Mouse (Mus musculus) layer of hippocampus, adult 8-10 months (tissue): ENCODE results near the gene Clmn. TPM values are rescaled to one million over a fixed set of nuclear protein-coding genes. Genes with fewer than 3 reads are reported as not detected.
"Not testable (repeated sequence)": the region's sequence is repeated elsewhere in the genome, so short reads cannot be mapped to it uniquely, and the experiment has no call there.

Experiments
- DNase-seq, 2 experiments: peaks; one replicate each; pipeline ENCODE4 v3.0.0; 2022; ENCODE audit warnings: low spot score in 2 of 2
- total RNA-seq, 4 experiments: library from RNA; stranded (reverse); gene quantifications; 2 replicates each; pipeline ENCODE4 v1.2.4; 2022

Gene Clmn
- total RNA-seq, 4 experiments from 2014 or later: 98.6 to 111 (median 105) TPM

GRCm38 (mm10) chr12:104761411-104761810 lies 103.5 kb downstream of the Clmn start:
- DNase-seq: no peak

- DNase-seq: no peak
Observed at GRCm38 (mm10) chr12:104758066-104758465, 106.8 kb downstream of the Clmn start.

GRCm38 (mm10) chr12:104753686-104754085 lies 111.2 kb downstream of the Clmn start:
- no peak for DNase-seq

- DNase-seq: peak; percentile 93 to 98
Observed at GRCm38 (mm10) chr12:104751814-104752765, 112.8 kb downstream of the Clmn start, which contains the start of gene Dicer1. Dicer1 (minus strand) TSS chr12:104751952.

GRCm38 (mm10) chr12:104751331-104751813 lies 113.5 kb downstream of the Clmn start:
- DNase-seq: peak in 1 of 2 experiments; percentile 39

- DNase-seq: no peak
Observed at GRCm38 (mm10) chr12:104748946-104749345, 115.9 kb downstream of the Clmn start.

- DNase-seq: no peak
Observed at GRCm38 (mm10) chr12:104747252-104747651, 117.6 kb downstream of the Clmn start.

GRCm38 (mm10) chr12:104746601-104747000 lies 118.3 kb downstream of the Clmn start:
- DNase-seq: no peak

- no peak for DNase-seq
Observed at GRCm38 (mm10) chr12:104743687-104744086, 121.2 kb downstream of the Clmn start.

- DNase-seq: no peak
Observed at GRCm38 (mm10) chr12:104742247-104742646, 122.6 kb downstream of the Clmn start.

- no peak for DNase-seq
Observed at GRCm38 (mm10) chr12:104740841-104741787, 123.8 kb downstream of the Clmn start.

GRCm38 (mm10) chr12:104738931-104739330 lies 125.9 kb downstream of the Clmn start:
- DNase-seq: no peak

- no peak for DNase-seq
Observed at GRCm38 (mm10) chr12:104738446-104738845, 126.4 kb downstream of the Clmn start.

GRCm38 (mm10) chr12:104737666-104738065 lies 127.2 kb downstream of the Clmn start:
- DNase-seq: peak in 1 of 2 experiments; percentile 32

GRCm38 (mm10) chr12:104735993-104736395 lies 128.9 kb downstream of the Clmn start:
- no peak for DNase-seq

- no peak for DNase-seq
Observed at GRCm38 (mm10) chr12:104733165-104733564, 131.7 kb downstream of the Clmn start.

- DNase-seq: no peak
Observed at GRCm38 (mm10) chr12:104731782-104732181, 133.1 kb downstream of the Clmn start.

GRCm38 (mm10) chr12:104726436-104726835 lies 138.4 kb downstream of the Clmn start:
- DNase-seq: not testable (repeated sequence)

- no peak for DNase-seq
Observed at GRCm38 (mm10) chr12:104722056-104722455, 142.8 kb downstream of the Clmn start.

- peak in 1 of 2 experiments; percentile 31 for DNase-seq
Observed at GRCm38 (mm10) chr12:104721011-104721410, 143.9 kb downstream of the Clmn start.

- no peak for DNase-seq
Observed at GRCm38 (mm10) chr12:104718956-104719355, 145.9 kb downstream of the Clmn start.
